Mouse (Mus musculus) embryonic stem cell, embryonic (primary cell): ENCODE measurements around the gene Stk33.

ENCODE experiments used
- CTCF ChIA-PET, 4 experiments: fragments of 300-600 bp in 2 of 4; fragments of 350-600 bp in 2 of 4; sonication (Branson Sonifier 250); formaldehyde crosslinking; loops; one replicate each; lab custom pipeline; 2022; ENCODE audit warnings: inconsistent platforms in 2 of 4; lab: Charles Lee
- POLR2A ChIA-PET, 4 experiments: fragments of 300-600 bp in 2 of 4; fragments of 350-600 bp in 2 of 4; sonication (Branson Sonifier 250); formaldehyde crosslinking; loops; one replicate each; lab custom pipeline; 2022; ENCODE audit warnings: antibody characterized with exemption in 4 of 4, inconsistent platforms in 1 of 4; lab: Charles Lee

Gene Stk33

DNA sequence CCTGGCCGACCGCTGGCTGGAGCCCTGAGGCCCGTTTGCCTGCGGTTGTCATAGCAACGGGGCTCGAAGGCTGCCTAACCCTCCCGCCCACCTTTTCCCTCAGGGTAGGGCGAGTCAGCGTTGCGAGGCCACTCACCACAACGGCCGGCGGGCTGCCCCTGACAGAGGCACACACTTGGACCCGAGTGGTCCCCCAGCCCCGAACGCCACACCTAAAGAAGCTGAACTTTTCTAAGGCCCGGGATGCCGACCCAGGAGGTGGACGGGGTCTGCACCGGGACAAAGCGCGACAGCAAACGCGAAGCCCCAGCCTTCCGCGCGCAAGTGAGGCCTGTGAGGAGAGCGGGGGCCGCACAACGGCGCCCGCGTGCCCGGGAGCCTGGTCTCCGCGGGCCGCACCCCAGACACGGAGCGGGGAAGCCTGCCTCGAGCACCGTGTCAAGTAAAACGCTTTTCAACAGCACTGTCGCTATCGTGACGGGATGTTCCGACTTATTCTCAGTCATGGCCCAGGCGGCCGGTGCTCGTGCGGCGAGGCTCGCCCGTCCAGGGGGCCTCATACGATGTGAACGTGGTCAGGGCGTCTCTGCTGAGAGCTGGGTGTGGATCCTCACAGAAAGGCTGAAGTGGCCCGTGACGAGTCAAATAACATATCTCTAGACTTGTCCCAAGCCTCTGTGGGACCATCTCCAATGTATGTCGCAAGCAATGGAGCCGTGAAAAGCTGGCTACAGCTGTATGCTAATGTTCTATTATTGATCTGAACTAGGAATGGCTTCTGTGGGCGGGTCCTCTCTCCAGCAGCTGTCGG lies at the start of gene Stk33:
Gene Stk33 (minus strand): TSS at position 301 of the 811 bp plus-strand sequence.
- ChIA-PET CTCF (interaction anchor here in 3 of 4 experiments (0.6 to 1.1 kb wide), 3 partner anchors 9 to 300 kb away, joined by 3 to 4 read pairs (median 3); no protein-coding TSS in a partner anchor), POLR2A (interaction anchor here in 3 of 4 experiments (0.8 to 2.5 kb wide), 10 partner anchors 9 to 88 kb away, joined by 3 to 21 read pairs (median 4); partner anchors contain the start of gene Rpl27a (in 2 of the 3))

DNA sequence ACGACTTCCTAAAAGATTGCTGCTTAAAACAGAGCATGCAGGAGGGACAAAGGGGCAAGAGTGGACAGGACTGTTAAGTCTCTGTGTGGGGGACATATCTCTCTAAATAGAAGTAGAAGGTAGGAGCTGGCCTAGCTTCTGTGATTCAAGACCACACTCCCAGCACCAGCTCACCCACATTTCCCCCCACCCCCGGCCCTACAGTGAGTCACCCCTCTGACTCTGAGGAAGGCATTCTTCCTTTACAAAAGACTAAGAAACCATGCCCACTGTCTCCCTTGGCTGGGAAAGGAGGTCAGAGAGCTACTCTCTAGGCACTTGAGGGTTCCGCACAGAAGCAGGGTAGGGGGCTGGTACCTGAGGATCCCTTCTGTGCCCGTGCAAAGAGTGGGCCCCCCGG lies 45.3 kb upstream of the Stk33 start:
- CTCF ChIA-PET: interaction anchor here in 2 of 4 experiments (0.5 to 1.7 kb wide), 3 partner anchors 8 to 256 kb away, joined by 3 to 6 read pairs (median 5); no protein-coding TSS in a partner anchor

DNA sequence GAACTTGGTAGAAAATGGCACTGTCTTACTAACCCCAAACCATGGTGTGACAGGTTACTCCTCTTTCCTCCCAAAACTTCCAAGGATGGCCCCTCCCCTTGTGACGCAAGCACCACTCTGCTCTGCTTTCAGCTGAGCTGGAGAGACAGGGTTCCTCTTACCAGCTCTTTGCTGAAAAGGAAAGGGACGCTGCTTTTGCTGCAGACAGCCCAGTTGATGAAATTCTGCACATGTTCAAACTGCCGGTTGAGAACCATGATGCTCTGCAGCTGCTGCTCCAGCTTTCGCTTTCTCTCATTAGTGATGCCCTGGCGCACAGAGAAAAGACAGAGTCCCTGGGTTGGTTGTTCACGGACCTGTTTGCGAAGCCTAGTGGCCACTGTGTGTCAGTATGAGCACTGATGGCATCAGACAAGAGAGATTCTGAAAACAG lies 41.9 kb upstream of the Stk33 start:
- ChIA-PET POLR2A (interaction anchor here in 3 of 4 experiments (0.5 to 12.0 kb wide), 11 partner anchors 8 to 171 kb away, joined by 3 to 58 read pairs (median 4); partner anchors contain the start of gene Rpl27a (in 3 of the 3)), CTCF (interaction anchor here in 2 of 4 experiments (0.6 to 2.4 kb wide), 4 partner anchors 13 to 395 kb away, joined by 3 to 8 read pairs (median 4); no protein-coding TSS in a partner anchor)

More for the DNA sequence above, 45.3 kb upstream of the Stk33 start:
- POLR2A ChIA-PET: interaction anchor here in 3 of 4 experiments (0.7 to 12.0 kb wide), 9 partner anchors 9 to 41 kb away, joined by 3 to 58 read pairs (median 5); partner anchors contain the start of genes Rpl27a (in 3 of the 3) and Trim66 (in 2 of the 3)

DNA sequence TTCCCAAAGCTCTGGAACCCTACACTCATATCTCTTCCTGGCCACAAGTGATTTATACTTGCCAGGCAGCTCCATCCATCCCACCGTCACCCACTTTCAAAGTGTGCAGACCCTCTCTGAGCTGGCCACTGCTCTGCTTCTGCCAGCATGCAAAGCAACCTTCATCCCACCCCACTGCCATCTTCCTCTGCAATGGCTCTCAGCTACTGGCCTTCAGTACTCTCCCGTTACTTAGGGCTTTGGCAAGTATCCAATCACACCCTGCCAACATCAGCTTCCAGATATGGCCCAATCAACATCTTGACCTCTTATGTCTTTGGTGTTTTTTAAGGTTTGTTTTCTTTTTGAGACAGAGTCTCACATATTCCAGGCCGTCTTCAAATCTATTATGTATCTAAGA lies 39.0 kb upstream of the Stk33 start:
- CTCF ChIA-PET: no interaction called here
- POLR2A ChIA-PET: interaction anchor here in 3 of 4 experiments (0.5 to 12.0 kb wide), 10 partner anchors 9 to 139 kb away, joined by 3 to 58 read pairs (median 4); partner anchors contain the start of gene Rpl27a (in 2 of the 3)

DNA sequence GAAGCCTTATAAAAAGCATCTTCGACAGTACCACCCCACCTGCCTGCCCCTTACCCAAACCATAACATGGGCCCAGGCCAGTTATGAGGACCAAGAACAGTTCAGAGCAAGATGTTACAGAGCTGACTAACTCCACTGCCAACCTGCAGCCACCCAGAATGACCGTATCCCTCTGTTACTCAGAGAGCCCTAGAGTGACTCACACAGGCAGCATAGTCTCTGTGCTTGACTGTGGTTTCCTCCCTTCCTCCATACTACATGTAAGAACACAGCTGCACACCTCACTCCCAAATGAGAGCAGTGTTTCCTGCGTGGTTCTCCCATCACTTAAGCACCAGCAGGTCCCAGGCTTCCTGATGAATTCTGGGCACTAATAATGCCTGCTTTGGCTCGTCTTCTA lies 31.8 kb upstream of the Stk33 start:
- ChIA-PET POLR2A (interaction anchor here in 3 of 4 experiments (0.6 to 1.8 kb wide), 6 partner anchors 10 to 48 kb away, joined by 3 to 7 read pairs (median 4); partner anchors contain the start of gene Rpl27a (in 2 of the 3)), CTCF (interaction anchor here in 1 of 4 experiments (0.6 kb wide), 1 partner anchor 332 kb away, joined by 6 read pairs; no protein-coding TSS in a partner anchor)

DNA sequence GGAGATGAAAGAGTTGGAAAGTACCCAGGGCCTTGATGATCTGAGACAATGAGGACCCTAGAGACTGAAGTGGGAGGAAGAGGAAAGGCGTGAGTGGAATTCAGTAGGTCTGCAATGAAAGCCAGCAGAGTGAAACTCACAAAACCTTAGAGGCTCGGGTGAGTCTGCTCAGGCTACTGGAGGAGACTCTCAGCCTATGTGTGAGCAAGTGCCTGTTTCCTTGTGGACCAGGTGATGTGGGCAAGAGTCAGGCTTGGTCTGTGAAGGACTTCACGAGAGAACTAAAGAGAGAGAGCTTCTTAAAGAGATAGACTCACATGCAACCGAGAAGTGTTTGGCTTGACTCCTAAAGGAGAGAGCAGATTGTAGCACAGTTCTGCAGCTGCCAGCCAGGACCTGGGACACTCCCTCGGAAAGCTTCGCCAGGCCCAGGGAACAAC lies 29.4 kb upstream of the Stk33 start:
- CTCF ChIA-PET: no interaction called here
- POLR2A ChIA-PET: interaction anchor here in 2 of 4 experiments (0.8 to 3.2 kb wide), 7 partner anchors 10 to 50 kb away, joined by 3 to 10 read pairs (median 5); partner anchors contain the start of gene Rpl27a (in 1 of the 2)

DNA sequence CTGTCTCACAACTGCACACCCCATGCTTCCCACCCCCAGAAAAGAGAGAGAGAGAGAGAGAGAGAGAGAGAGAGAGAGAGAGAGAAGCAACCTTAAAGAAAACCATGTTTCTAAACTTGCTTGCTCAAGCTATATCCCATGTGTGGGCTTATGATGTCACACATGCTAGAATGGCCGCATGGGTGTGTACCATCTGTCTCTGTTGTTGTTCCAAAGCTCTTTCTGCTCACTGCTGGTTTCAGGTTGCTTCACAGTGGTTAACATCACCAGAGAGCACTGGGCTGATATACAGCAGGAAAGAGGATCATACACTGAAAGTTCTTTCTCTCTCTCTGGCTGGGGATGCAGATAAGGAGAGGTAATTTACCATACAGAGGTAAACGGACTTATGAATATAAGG lies 28.7 kb upstream of the Stk33 start:
- POLR2A ChIA-PET: interaction anchor here in 3 of 4 experiments (0.6 to 3.2 kb wide), 11 partner anchors 9 to 62 kb away, joined by 3 to 10 read pairs (median 4); partner anchors contain the start of genes Rpl27a (in 2 of the 3) and Trim66 (in 1 of the 3)
- CTCF ChIA-PET: no interaction called here

DNA sequence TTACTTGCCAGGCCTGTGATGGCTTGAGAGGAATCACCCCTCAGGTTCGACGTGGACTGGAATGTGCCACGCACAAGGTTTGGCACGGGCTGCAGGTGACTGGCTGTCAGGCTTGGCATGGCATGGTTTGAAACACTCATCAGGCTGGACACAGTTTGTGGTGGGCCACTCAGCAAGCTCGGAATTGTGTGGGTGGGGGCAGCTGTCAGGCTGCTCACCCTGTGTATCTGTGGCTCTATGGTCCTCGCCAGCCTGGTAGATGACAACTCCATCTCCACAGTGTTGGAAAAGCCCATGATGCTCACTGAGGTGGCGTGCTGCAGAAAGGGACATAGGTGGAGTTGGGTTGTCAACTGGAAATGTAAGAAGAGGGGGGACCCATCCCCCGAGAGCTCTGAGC lies 21.8 kb upstream of the Stk33 start:
- ChIA-PET POLR2A (interaction anchor here in 3 of 4 experiments (0.7 to 4.5 kb wide), 6 partner anchors 9 to 820 kb away, joined by 3 to 33 read pairs (median 3); partner anchors contain the start of gene Rpl27a (in 2 of the 3)), CTCF (interaction anchor here in 1 of 4 experiments (1.5 kb wide), 1 partner anchor 321 kb away, joined by 3 read pairs; no protein-coding TSS in a partner anchor)

DNA sequence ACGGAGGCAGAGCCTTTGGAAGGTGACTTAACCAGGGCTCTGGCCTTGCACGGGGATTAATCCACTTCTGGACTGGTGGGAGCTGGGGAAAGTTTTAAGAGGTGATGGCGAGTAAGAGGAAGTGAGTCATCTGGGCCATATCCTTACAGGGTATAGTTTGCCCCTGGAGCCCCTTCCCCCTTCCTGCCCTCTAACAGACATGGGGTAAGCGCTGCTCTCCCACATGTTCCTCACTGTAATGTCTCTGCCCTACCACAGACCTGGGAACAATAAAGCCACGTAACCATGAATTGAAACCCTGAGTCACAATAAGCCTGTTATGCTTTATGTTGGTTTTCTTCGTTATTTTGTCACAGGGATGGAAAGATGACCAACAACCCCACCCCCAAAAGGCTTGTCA lies 17.7 kb upstream of the Stk33 start:
- CTCF ChIA-PET: no interaction called here
- POLR2A ChIA-PET: interaction anchor here in 3 of 4 experiments (0.7 to 4.5 kb wide), 7 partner anchors 9 to 1352 kb away, joined by 3 to 38 read pairs (median 5); no protein-coding TSS in a partner anchor

DNA sequence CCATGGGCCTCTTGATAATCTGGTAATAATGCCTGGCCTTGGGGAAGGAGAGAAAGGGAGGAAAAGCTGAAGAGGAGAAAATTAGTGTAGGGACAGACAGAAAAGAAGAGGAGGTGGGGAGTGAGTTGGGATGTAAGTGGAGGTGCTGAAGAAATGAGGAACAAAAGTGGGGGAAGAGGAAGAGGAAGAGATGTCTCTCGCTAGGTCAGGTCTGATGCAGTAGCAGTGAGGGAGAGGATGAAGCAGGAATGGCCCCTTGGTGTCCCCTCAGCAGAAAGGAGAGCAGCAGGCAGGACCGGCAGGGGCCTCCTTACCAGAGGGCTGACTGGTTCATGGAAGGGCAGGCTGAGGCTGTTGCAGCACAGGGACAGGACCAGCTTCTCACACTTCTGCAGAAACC lies 16.9 kb upstream of the Stk33 start:
- POLR2A ChIA-PET: interaction anchor here in 2 of 4 experiments (1.5 to 4.4 kb wide), 3 partner anchors 8 to 12 kb away, joined by 5 to 38 read pairs (median 5); no protein-coding TSS in a partner anchor
- CTCF ChIA-PET: no interaction called here

DNA sequence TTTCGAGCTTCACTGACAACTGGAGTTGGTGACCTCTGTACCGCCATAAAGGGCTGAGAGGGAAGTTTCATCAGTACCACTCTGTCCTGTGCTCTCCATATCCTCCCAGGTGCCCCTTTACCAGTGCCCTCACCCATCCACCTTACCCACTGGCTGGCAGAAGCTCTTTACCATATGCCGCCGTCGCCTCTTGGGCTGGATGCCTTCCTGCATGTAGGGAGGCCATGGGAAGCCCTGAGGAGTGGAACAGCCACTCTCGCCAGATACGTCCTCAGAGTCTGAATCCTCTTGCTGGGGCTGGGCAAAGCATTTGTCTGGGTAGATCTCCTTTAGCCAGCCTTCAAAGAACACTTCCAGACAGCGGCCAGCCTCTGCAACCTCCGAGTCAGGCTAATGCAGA lies 16.0 kb upstream of the Stk33 start:
- ChIA-PET CTCF (interaction anchor here in 1 of 4 experiments (0.7 to 1.2 kb wide), 2 partner anchors 39 to 200 kb away, joined by 3 read pairs; no protein-coding TSS in a partner anchor), POLR2A (interaction anchor here in 2 of 4 experiments (0.8 to 4.4 kb wide), 4 partner anchors 8 to 249 kb away, joined by 3 to 38 read pairs (median 4); partner anchors contain the start of genes Akip1 (in 1 of the 2) and St5 (in 1 of the 2))

DNA sequence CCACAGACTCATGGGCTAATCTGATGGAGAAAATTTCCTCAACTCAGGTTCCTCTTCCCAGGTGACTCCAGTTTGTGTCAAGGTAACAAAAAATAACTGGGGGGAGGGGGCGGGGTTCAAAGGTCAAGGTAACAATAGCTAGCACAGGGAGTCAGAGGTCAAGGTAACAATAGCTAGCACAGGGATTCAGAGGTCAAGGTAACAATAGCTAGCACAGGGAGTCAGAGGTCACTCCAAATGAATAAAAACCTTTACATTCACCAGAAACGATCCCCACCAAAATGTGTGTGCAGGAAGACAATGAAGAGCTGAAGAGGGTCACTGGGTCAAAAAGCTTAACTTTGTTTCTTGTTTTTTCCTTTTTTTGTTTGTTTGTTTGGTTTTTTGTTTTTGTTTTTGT lies 9.2 kb upstream of the Stk33 start:
- POLR2A ChIA-PET: interaction anchor here in 3 of 4 experiments (0.6 to 8.7 kb wide), 65 partner anchors 8 to 613 kb away, joined by 3 to 149 read pairs (median 4); partner anchors contain the start of genes Rpl27a (in 3 of the 3), Stk33 (in 3 of the 3), Trim66 (in 2 of the 3) and Akip1 (in 1 of the 3)
- CTCF ChIA-PET: interaction anchor here in 3 of 4 experiments (0.6 to 0.8 kb wide), 4 partner anchors 9 to 715 kb away, joined by 3 to 5 read pairs (median 4); partner anchors contain the start of gene Stk33 (in 1 of the 3)

DNA sequence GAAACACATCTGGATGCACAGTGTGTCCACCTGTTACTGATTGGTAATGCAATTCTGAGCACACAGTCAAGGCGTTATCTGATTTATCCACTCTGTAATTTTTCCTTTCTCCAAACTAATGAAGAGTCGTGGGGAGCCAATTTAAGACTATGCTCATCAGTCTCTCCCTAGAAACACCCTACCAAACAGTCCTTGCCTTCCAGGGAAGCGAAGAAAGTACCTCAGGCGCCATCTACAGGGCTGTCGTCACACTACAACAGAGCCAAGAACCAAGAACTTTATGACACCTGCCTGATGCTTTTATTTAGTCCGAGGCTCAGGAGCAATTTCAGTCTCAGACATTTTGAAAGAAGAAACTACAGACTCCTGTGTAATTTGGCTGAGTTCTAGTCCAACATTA lies 6.1 kb upstream of the Stk33 start:
- ChIA-PET CTCF (interaction anchor here in 1 of 4 experiments (1.0 kb wide), 1 partner anchor 306 kb away, joined by 3 read pairs; no protein-coding TSS in a partner anchor), POLR2A (interaction anchor here in 3 of 4 experiments (0.7 to 8.7 kb wide), 7 partner anchors 9 to 276 kb away, joined by 3 to 149 read pairs (median 37); partner anchors contain the start of gene Rpl27a (in 3 of the 3))

DNA sequence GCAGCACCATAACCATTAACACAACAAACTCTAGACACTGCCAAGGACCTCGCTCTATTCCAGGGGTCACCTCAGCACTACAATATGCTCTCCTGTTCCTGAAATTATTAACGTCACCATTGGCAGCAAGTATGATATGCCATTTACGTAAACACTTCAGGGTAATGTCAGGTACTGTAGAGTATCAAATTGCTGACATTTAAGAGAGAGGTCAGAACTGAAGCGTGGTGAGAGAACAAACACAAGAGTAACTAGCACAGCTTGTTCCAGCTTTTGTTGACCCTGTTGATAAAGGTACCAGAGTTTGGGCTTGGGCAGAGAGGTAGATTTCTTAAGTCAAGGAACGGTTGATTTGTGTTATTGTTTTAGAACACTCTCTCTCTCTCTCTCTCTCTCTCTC lies 3.9 kb upstream of the Stk33 start:
- ChIA-PET POLR2A (interaction anchor here in 2 of 4 experiments (1.3 to 1.7 kb wide), 3 partner anchors 76 to 82 kb away, joined by 3 to 4 read pairs (median 4); partner anchors contain the start of gene Rpl27a (in 2 of the 2)), CTCF (no interaction called here)

DNA sequence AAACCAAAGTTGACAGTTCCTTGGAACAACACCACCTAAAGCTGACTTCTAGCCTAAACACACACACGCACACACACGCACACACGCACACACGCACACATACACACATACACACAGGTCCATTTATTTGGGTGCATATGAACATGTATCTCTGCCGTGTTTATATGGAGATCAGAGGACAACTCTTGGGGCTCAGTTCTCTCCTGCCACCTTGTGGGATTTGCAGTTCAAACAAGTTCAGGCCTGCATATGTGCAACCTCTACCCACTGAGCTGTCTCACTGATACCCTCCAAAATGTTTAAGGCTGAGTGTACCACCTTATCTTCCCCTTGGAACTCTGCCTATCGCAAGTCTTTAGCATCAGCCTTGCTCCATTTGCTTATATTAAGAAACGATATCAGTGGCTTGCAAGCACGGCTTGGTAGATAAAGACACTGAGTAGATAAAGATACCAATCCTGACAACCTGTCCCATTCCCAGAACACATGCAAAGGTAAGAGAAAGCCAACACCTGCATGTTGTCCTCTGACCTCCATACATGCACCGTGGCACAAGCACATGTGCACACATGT lies 1.9 kb upstream of the Stk33 start:
- ChIA-PET POLR2A (interaction anchor here in 1 of 4 experiments (0.6 kb wide), 1 partner anchor 19 kb away, joined by 4 read pairs; no protein-coding TSS in a partner anchor), CTCF (interaction anchor here in 1 of 4 experiments (1.0 kb wide), 1 partner anchor 301 kb away, joined by 4 read pairs; no protein-coding TSS in a partner anchor)

DNA sequence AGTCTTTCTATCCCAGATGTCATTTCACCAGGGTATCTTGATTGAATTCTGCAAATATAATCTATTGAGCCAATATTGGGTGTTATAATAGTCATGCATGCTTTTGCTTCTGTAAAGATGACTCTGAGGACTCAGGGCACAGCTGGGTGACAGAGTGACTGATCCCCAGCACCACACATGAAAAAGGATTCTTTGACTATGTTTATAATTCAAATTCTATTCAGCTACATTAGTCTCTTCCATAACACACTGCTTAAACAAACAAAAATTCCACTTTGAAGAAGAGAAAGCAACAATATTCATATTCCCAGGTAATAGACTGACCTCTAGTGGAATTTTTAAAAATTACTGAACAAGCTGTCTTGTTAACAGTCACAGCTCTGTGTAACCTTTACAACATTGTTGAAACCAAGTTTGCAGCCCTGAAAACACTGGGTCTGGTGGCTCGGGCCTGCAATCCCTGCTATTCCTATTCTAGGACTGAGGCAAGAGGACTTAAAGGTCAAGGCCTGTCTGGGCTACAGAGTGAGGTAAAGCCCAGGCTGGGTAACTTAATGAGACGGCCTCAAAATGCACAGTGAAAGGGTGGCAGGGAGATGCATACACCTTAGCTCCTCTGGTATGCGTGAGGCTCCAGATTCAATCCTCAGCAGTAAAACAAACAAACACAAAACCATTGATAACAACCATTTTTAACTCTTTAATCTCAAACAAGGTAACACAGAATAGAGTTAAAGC lies 14.3 kb downstream of the Stk33 start:
- ChIA-PET POLR2A (interaction anchor here in 3 of 4 experiments (0.6 to 2.1 kb wide), 7 partner anchors 14 to 285 kb away, joined by 3 to 14 read pairs (median 5); partner anchors contain the start of genes Rpl27a (in 1 of the 3) and Stk33 (in 1 of the 3)), CTCF (interaction anchor here (0.6 to 4.7 kb wide), 38 partner anchors 21 to 956 kb away, joined by 3 to 40 read pairs (median 4); partner anchors contain the start of gene Ric3 (in 1 of the 4))
